Mouse (Mus musculus) kidney, adult 8-10 months (tissue): Measurements from ENCODE around the gene Usp21.

Source experiments
- DNase-seq, 2 experiments: peaks; one replicate each; pipeline ENCODE4 v3.0.0; 2022

The Usp21 gene

GRCm38 (mm10) chr1:171239992-171240744 lies 47.6 kb downstream of the Usp21 start:
- DNase-seq = peak in 1 of 2 experiments; percentile 40

- DNase-seq = peak in 1 of 2 experiments; percentile 69
Measured at GRCm38 (mm10) chr1:171238463-171238862, 49.3 kb downstream of the Usp21 start.

GRCm38 (mm10) chr1:171237438-171237837 lies 50.4 kb downstream of the Usp21 start:
- DNase-seq = no peak

- no peak for DNase-seq
Measured at GRCm38 (mm10) chr1:171235791-171236190, 52.0 kb downstream of the Usp21 start.

- DNase-seq = no peak
Measured at GRCm38 (mm10) chr1:171234538-171234937, 53.3 kb downstream of the Usp21 start.

GRCm38 (mm10) chr1:171234126-171234525 lies 53.7 kb downstream of the Usp21 start, which contains the start of gene Fcer1g:
Gene Fcer1g, minus strand, starts transcription at chr1:171234365.
- DNase-seq = no peak

DNA sequence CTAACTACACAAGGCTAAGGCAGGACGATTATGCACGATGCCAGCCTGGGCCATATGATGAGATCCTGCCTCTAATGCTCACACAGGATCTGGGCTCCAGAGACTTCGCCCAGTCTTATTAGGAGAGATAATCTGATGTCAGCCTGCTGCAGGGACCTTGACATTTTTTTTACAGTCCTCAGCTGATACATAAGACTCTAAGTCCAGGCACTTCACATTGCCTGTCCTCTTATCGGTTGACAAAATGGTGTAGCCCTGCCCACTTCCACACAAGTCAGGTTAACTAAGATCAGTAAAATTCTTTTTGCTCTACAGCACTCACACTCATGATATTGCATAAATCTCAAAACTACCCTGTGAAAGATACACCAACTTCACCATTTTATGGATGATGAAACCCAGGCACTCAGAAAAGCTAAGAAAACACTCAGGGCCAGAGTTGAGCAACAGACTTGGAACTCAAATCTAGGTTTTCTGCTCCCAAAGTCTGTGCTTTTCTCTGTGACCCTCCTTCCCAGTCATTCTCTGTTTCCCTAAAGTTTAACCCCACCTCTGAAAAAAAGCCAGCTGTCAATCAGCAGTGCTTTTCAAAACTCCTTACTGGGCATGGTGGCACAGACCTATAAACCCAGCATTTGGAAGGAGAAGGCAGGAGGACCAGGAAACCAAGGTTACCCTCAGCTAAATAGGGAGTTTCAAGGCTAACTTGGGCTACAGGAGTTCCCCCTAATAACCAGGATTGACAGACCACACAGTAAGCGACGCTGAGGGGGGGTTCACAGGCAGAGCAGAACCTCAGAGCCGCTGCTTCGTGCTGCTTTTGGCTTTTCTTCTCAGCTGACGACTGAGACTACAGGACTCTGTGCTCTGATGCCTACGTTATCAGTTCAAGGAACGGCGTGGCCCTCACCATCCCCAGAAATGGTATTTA lies 54.7 kb downstream of the Usp21 start:
- DNase-seq = no peak

DNA sequence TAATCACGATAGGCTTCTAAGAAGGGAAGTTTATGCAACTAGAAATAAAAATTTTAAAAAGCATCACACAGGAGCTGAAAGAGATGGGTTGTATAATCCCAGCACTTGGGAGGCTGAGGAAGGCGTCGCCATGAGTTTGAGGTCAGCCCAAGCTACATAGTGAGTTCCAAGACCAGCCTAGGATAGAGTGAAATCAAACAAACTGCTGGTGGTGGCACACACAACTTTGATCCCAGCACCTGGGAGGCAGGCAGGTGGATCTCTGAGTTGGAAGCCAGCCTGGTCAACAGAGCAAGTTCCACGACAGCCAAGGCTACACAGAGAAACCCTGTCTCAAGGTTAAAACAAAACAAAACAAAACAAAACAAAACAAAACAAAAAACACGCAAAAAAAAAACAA lies 55.4 kb downstream of the Usp21 start:
- no peak for DNase-seq
